7 mouse cellular contexts compared by ENCODE assay signal in genomic region chr13:23517603-23518294, GRCm38 (mm10). TPM values are rescaled to one million over a fixed set of nuclear protein-coding genes. Genes with fewer than 3 reads are reported as not detected.
A peak's percentile ranks its signal among the peaks of the same experiment; 100 is the strongest.
DNase-seq lines count a peak whose midpoint lies in the region; ATAC-seq lines count a peak whose summit lies in the region.

No protein-coding gene starts in this region.

- H3K27me3 ChIP-seq in embryonic facial prominence, embryonic 11.5 days (ENCODE audit: control insufficient read depth, insufficient read depth, low read length), result no peaks in the 10 kb centered on the region
- H3K27me3 ChIP-seq in midbrain, embryonic 11.5 days (ENCODE audit: control insufficient read depth, insufficient read depth, low read length), result no peaks in the 10 kb centered on the region

- H3K27ac ChIP-seq in embryonic facial prominence, embryonic 11.5 days (replicated peaks; ENCODE audit: low read depth, low read length), result no peak overlapping the region
- H3K27ac ChIP-seq in midbrain, embryonic 11.5 days (ENCODE audit: low read depth, low read length), result no peak overlapping the region

- DNase-seq in adrenal gland, postnatal 10 days, result peak; percentile 92
- peak; percentile 90 for DNase-seq in embryonic facial prominence, embryonic 11.5 days (ENCODE audit: low spot score)
- peak; percentile 97 for DNase-seq in heart, adult 11 months
- peak; percentile 84 for DNase-seq in kidney, adult 11 months
- DNase-seq in left cerebral cortex, postnatal 4 days, result peak; percentile 86
- peak; percentile 99 for DNase-seq in midbrain, embryonic 11.5 days (ENCODE audit: low spot score, missing footprints)
- DNase-seq in skeletal muscle tissue, adult 2 months (ENCODE audit: low read depth, low spot score), result peak; percentile 87

- intact Hi-C loops in left cerebral cortex, postnatal 4 days (cut with DNase I), result loop anchor here (5.0 to 10.0 kb wide), 2 partner anchors 80 to 1573 kb away; partner anchors contain the start of gene Zfp184

- no peaks in the 10 kb centered on the region for H3K9me3 ChIP-seq in embryonic facial prominence, embryonic 11.5 days (replicated peaks; ENCODE audit: control insufficient read depth, low read length)
- no peaks in the 10 kb centered on the region for H3K9me3 ChIP-seq in midbrain, embryonic 11.5 days (ENCODE audit: control insufficient read depth, low read length)

- WGBS in embryonic facial prominence, embryonic 11.5 days, result under 1% methylated on average over 27 of the region's 27 CpGs
- under 1% methylated on average over 27 of the region's 27 CpGs for WGBS in midbrain, embryonic 11.5 days

- H3K4me1 ChIP-seq in embryonic facial prominence, embryonic 11.5 days (ENCODE audit: control insufficient read depth, insufficient read depth, low read length), result no peaks in the 10 kb centered on the region
- no peaks in the 10 kb centered on the region for H3K4me1 ChIP-seq in midbrain, embryonic 11.5 days (ENCODE audit: control insufficient read depth, insufficient read depth, low read length)

- peak overlapping the region; percentile 78 for H3K4me2 ChIP-seq in embryonic facial prominence, embryonic 11.5 days (ENCODE audit: low read depth, low read length)
- H3K4me2 ChIP-seq in midbrain, embryonic 11.5 days, result peak overlapping the region; percentile 74

- no peaks in the 10 kb centered on the region for H3K36me3 ChIP-seq in embryonic facial prominence, embryonic 11.5 days (replicated peaks; ENCODE audit: control insufficient read depth, insufficient read depth, low read depth, low read length)
- H3K36me3 ChIP-seq in midbrain, embryonic 11.5 days (ENCODE audit: control insufficient read depth, insufficient read depth, low read length), result no peaks in the 10 kb centered on the region

- H3K4me3 ChIP-seq in embryonic facial prominence, embryonic 11.5 days (ENCODE audit: low read depth, low read length), result peak overlapping the region; percentile 47
- H3K4me3 ChIP-seq in midbrain, embryonic 11.5 days (ENCODE audit: low read depth, low read length), result peak overlapping the region; percentile 45

- H3K9ac ChIP-seq in embryonic facial prominence, embryonic 11.5 days (replicated peaks; ENCODE audit: low read length), result peak overlapping the region; percentile 37
- H3K9ac ChIP-seq in midbrain, embryonic 11.5 days (ENCODE audit: low read length), result no peak overlapping the region

- ATAC-seq in embryonic facial prominence, embryonic 11.5 days (replicated peaks; ENCODE audit: insufficient number of reproducible peaks, low FRiP score, low TSS enrichment, low read depth), result peak; percentile 71
- peak; percentile 89 for ATAC-seq in midbrain, embryonic 11.5 days (ENCODE audit: low FRiP score)

RNA-seq across cellular contexts. Expression of gene Hist1h4h, which starts 13.1 kb away (rescaled TPM):
- total RNA-seq in adrenal gland, postnatal 10 days (2021), result 1,000 to 10,000 TPM in 1 of 2 experiments, 100 to 1,000 TPM in 1; 930 to 1,063 TPM
- 3.5 and 5.0 TPM in 2 replicates for polyA plus RNA-seq in embryonic facial prominence, embryonic 11.5 days (2014; fragmentation: Nextera tagmentation; extraction: Ambion mirVana)
- total RNA-seq in left cerebral cortex, postnatal 4 days (2021), result 100 to 1,000 TPM; 441 to 470 TPM
- polyA plus RNA-seq in midbrain, embryonic 11.5 days (2014; fragmentation: Nextera tagmentation; extraction: Ambion mirVana), result 3.3 and 3.6 TPM in 2 replicates

RNA-seq across cellular contexts. Expression of gene Hist1h2af, which starts 16.0 kb away (rescaled TPM):
- 100 to 1,000 TPM; 261 to 325 TPM for total RNA-seq in adrenal gland, postnatal 10 days (2021)
- polyA plus RNA-seq in embryonic facial prominence, embryonic 11.5 days (2014; fragmentation: Nextera tagmentation; extraction: Ambion mirVana), result 7.8 and 7.9 TPM in 2 replicates
- 10 to 100 TPM; 74.6 to 86.0 TPM for total RNA-seq in left cerebral cortex, postnatal 4 days (2021)
- polyA plus RNA-seq in midbrain, embryonic 11.5 days (2014; fragmentation: Nextera tagmentation; extraction: Ambion mirVana), result 6.4 and 9.1 TPM in 2 replicates

RNA-seq across cellular contexts. Expression of gene Hist1h3g, which starts 17.5 kb away (rescaled TPM):
- total RNA-seq in adrenal gland, postnatal 10 days (2021), result 10 to 100 TPM; 76.3 to 91.7 TPM
- polyA plus RNA-seq in embryonic facial prominence, embryonic 11.5 days (2014; fragmentation: Nextera tagmentation; extraction: Ambion mirVana), result 6.1 and 7.8 TPM in 2 replicates
- 10 to 100 TPM; 22.0 to 28.6 TPM for total RNA-seq in left cerebral cortex, postnatal 4 days (2021)
- 4.0 and 4.8 TPM in 2 replicates for polyA plus RNA-seq in midbrain, embryonic 11.5 days (2014; fragmentation: Nextera tagmentation; extraction: Ambion mirVana)

RNA-seq across cellular contexts. Expression of gene Hist1h2bh, which starts 25.4 kb away (rescaled TPM):
- 10 to 100 TPM; 20.9 to 25.4 TPM for total RNA-seq in adrenal gland, postnatal 10 days (2021)
- 0.67 and 1.3 TPM in 2 replicates for polyA plus RNA-seq in embryonic facial prominence, embryonic 11.5 days (2014; fragmentation: Nextera tagmentation; extraction: Ambion mirVana)
- total RNA-seq in left cerebral cortex, postnatal 4 days (2021), result 1 to 10 TPM; 4.5 to 6.1 TPM
- polyA plus RNA-seq in midbrain, embryonic 11.5 days (2014; fragmentation: Nextera tagmentation; extraction: Ambion mirVana), result 0.44 and 0.87 TPM in 2 replicates

RNA-seq across cellular contexts. Expression of gene Hist1h3f, which starts 26.1 kb away (rescaled TPM):
- 100 to 1,000 TPM in 1 of 2 experiments, 10 to 100 TPM in 1; 93.2 to 104 TPM for total RNA-seq in adrenal gland, postnatal 10 days (2021)
- 1.2 and 1.5 TPM in 2 replicates for polyA plus RNA-seq in embryonic facial prominence, embryonic 11.5 days (2014; fragmentation: Nextera tagmentation; extraction: Ambion mirVana)
- 10 to 100 TPM; 42.2 to 44.0 TPM for total RNA-seq in left cerebral cortex, postnatal 4 days (2021)
- 1.2 and 1.3 TPM in 2 replicates for polyA plus RNA-seq in midbrain, embryonic 11.5 days (2014; fragmentation: Nextera tagmentation; extraction: Ambion mirVana)
